Mouse (Mus musculus): ENCODE data around the gene Npdc1. TPM values are rescaled to one million over a fixed set of nuclear protein-coding genes. Genes with fewer than 3 reads are reported as not detected.

Npdc1 gene
- polyA plus RNA-seq, 1 experiment from 2014 or later: 106 TPM

DNA sequence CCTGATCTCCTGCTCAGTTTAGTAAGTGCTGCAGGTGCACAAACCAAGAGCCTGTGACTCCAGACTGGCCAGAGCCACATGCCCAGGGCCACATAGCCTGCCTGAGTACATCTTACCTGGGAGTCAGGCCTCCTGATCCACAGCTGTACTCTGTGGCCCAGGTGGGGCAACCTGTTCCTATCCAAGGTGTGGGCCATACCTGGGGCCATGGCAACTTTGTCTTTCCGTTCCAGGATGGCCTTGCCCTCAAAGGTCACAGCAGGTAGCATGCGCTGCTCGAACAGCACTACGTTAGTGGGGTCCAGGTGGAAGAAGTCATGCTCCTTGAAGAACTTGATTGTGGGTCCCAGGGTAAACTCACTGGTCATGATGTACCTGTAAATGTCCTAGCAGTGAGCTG lies 34.8 kb upstream of the Npdc1 start:
- 89% methylated on average over 4 of the region's 4 CpGs for WGBS
- Histone ChIP-seq H3K27me3 (ENCODE audit: control insufficient read depth, insufficient read depth, low read length) (peaks cover 26% of the 10 kb centered on the region), H3K9me3 (ENCODE audit: control insufficient read depth, low read length) (no peaks in the 10 kb centered on the region), H3K36me3 (ENCODE audit: control insufficient read depth, insufficient read depth, low read length) (no peaks in the 10 kb centered on the region), H3K27ac (ENCODE audit: low read depth, low read length) (no peak overlapping the region), H3K4me2 (no peak overlapping the region), H3K9ac (ENCODE audit: low read length) (no peak overlapping the region), H3K4me3 (ENCODE audit: low read depth, low read length) (no peak overlapping the region), H3K4me1 (ENCODE audit: control insufficient read depth, insufficient read depth, low read length) (peaks cover 2% of the 10 kb centered on the region)
- ATAC-seq (ENCODE audit: low FRiP score) (no peak), DNase-seq (ENCODE audit: low spot score, missing footprints) (no peak)

DNA sequence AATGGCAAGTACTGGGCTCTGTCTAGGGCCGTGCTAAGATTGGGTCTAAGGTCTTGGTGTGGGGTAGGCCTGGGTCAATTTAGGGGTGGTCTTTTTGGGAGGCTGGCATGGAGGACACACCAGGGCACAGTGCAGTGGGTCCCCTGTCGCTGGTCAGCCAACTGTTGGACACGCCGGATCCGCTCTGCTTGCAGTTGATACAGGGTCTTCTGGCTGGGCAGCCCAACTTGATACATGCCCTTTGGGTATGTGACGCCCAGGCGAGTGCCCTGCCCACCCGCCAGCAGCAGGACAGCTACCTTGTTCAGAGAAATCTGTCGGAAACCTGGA lies 34.4 kb upstream of the Npdc1 start:
- DNase-seq (ENCODE audit: low spot score, missing footprints): no peak
- peak overlapping the region; percentile 49 for H3K4me3 ChIP-seq (ENCODE audit: low read depth, low read length)

DNA sequence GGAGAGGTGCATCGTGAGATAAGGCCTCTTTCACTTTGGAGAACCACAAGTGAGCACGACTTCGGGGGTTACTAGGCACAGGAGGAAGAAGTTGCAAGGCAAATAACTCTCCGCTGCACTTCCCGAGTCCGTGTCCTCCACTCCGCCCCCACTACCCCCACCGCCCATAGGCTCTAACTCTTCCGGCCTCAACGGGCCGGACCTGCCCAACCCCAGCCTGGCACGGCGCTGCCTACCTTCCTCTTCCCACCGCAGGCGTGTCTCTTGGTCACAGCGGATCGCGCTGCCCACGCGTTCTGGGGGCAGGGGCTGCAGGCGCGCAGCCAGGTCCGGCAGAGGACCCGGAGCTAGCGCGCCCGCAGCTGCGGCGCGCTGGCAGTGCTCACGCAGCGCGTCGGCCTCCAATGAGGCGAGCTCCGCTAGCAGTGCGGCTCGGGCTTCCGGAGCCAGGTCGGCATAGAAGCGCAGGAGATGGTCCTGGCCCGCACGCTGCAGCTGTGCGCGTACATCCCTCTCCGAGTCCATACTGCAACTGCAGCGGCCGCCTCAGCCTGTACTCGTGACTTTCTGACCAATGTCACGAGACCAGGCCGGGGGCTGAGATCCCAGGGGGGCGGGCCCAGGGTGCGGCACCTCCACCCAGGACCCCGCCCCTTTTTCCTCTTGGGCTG lies 33.9 kb upstream of the Npdc1 start, which contains the start of gene Uap1l1:
Gene Uap1l1, minus strand, starts transcription at position 592 of the 671 bp plus-strand sequence.
- H3K27me3 ChIP-seq (ENCODE audit: control insufficient read depth, insufficient read depth, low read length): peaks cover 26% of the 10 kb centered on the region
- no peaks in the 10 kb centered on the region for H3K36me3 ChIP-seq (ENCODE audit: control insufficient read depth, insufficient read depth, low read length)
- H3K4me2 ChIP-seq: peak within 1 kb of the TSS; percentile 97
- H3K9ac ChIP-seq (ENCODE audit: low read length): peak within 1 kb of the TSS; percentile 59
- under 1% methylated on average over 54 of the region's 54 CpGs for whole genome bisulfite sequencing
- peak; percentile 92 for DNase-seq (ENCODE audit: low spot score, missing footprints)
- peaks cover 2% of the 10 kb centered on the region for H3K4me1 ChIP-seq (ENCODE audit: control insufficient read depth, insufficient read depth, low read length)
- H3K4me3 ChIP-seq (ENCODE audit: low read depth, low read length): peak within 1 kb of the TSS; percentile 49
- no peak within 1 kb of the TSS for H3K27ac ChIP-seq (ENCODE audit: low read depth, low read length)
- ATAC-seq (ENCODE audit: low FRiP score): peak; percentile 81
- no peaks in the 10 kb centered on the region for H3K9me3 ChIP-seq (ENCODE audit: control insufficient read depth, low read length)

More for the DNA sequence above, 34.4 kb upstream of the Npdc1 start:
- peaks cover 26% of the 10 kb centered on the region for H3K27me3 ChIP-seq (ENCODE audit: control insufficient read depth, insufficient read depth, low read length)
- H3K36me3 ChIP-seq (ENCODE audit: control insufficient read depth, insufficient read depth, low read length): no peaks in the 10 kb centered on the region
- peak overlapping the region; percentile 97 for H3K4me2 ChIP-seq
- no peak overlapping the region for H3K27ac ChIP-seq (ENCODE audit: low read depth, low read length)
- ATAC-seq (ENCODE audit: low FRiP score): no peak
- 30% methylated on average over 9 of the region's 9 CpGs for WGBS
- peak overlapping the region; percentile 59; the same call in 1 of the 2 replicates for H3K9ac ChIP-seq (ENCODE audit: low read length)
- H3K9me3 ChIP-seq (ENCODE audit: control insufficient read depth, low read length): no peaks in the 10 kb centered on the region
- peaks cover 2% of the 10 kb centered on the region for H3K4me1 ChIP-seq (ENCODE audit: control insufficient read depth, insufficient read depth, low read length)

DNA sequence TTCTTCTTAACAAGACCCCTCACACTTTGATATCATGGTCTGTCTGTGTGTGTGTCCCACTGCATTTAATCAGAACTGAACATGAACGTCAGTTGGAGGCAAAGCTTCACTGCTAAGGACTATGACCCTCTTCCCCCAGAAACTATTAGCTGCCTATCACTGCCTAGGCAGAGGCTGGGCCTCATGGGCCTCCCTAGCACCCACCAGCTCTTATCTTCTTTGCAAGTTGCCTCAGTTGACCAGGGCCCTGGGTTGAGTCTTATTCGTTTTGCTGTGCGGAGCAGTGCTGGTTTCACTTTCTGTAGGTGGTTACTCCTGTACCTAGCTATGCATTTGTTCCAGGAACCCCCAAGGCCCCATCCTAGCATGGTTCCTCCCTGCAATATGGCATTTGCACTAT lies 29.2 kb upstream of the Npdc1 start:
- H3K4me3 ChIP-seq (ENCODE audit: low read depth, low read length): no peak overlapping the region
- peaks cover 2% of the 10 kb centered on the region; the same call in 1 of the 2 replicates for H3K36me3 ChIP-seq (ENCODE audit: control insufficient read depth, insufficient read depth, low read length)
- H3K9me3 ChIP-seq (ENCODE audit: control insufficient read depth, low read length): no peaks in the 10 kb centered on the region
- H3K27me3 ChIP-seq (ENCODE audit: control insufficient read depth, insufficient read depth, low read length): peaks cover 11% of the 10 kb centered on the region
- no peak overlapping the region for H3K27ac ChIP-seq (ENCODE audit: low read depth, low read length)
- ATAC-seq (ENCODE audit: low FRiP score) (no peak), DNase-seq (ENCODE audit: low spot score, missing footprints) (no peak)
- H3K9ac ChIP-seq (ENCODE audit: low read length): no peak overlapping the region
- H3K4me2 ChIP-seq: no peak overlapping the region
- peaks cover 24% of the 10 kb centered on the region for H3K4me1 ChIP-seq (ENCODE audit: control insufficient read depth, insufficient read depth, low read length)
- whole genome bisulfite sequencing: 93% methylated on average over 3 of the region's 3 CpGs

DNA sequence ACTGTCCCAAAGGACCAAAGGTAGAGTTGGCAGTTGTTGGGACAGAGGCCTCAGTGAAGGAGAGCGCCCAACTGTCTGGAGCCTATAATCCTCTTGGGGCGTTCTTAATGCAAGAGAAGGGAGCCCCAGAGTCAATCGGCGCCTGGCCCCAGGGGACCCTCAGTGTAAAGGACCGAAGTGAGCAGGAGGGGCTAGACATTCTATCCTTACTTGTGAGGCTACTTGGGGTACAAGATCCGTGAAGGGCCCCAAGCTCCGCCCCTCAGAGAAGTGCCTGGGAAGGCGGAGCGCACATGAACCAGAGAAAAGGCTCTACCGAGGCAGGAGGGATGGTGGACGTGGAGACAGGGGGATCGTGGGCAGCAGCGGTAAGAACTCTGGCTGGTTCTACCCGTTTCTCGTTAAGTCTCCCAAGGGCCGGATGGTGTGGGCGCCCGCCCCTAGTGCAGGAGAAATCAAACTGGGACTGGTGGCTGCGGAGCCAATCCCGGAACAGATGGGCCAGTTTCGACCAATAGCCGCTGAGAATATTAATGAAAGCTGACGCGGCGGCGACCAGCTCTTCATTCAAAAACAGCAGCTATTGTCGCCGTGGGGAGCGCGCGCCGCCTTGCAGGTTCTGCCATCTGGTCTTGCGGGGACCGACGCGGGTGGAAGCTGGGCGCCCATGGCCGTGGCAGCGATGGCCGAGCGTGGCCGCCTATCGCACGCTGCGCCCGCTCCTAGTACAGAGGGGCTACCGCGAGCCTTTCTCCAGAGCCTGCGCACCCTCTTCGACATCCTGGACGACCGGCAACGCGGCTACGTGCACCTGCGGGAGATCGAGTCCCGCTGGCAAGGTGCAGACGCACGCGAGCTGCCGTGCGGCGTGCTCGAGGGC lies 27.1 kb upstream of the Npdc1 start, which contains the start of gene Sapcd2:
Gene Sapcd2, plus strand, starts transcription at position 558 of the 880 bp plus-strand sequence.
- Histone ChIP-seq H3K27me3 (ENCODE audit: control insufficient read depth, insufficient read depth, low read length) (no peaks in the 10 kb centered on the region), H3K9ac (ENCODE audit: low read length) (peak within 1 kb of the TSS; percentile 85), H3K36me3 (ENCODE audit: control insufficient read depth, insufficient read depth, low read length) (peaks cover 8% of the 10 kb centered on the region), H3K4me2 (peak within 1 kb of the TSS; percentile 87), H3K27ac (ENCODE audit: low read depth, low read length) (peak within 1 kb of the TSS; percentile 80), H3K9me3 (ENCODE audit: control insufficient read depth, low read length) (no peaks in the 10 kb centered on the region), H3K4me3 (ENCODE audit: low read depth, low read length) (peak within 1 kb of the TSS; percentile 86), H3K4me1 (ENCODE audit: control insufficient read depth, insufficient read depth, low read length) (peaks cover 24% of the 10 kb centered on the region)
- DNase-seq (ENCODE audit: low spot score, missing footprints): peak; percentile 97
- ATAC-seq (ENCODE audit: low FRiP score): peak; percentile 95
- WGBS: under 1% methylated on average over 65 of the region's 65 CpGs

DNA sequence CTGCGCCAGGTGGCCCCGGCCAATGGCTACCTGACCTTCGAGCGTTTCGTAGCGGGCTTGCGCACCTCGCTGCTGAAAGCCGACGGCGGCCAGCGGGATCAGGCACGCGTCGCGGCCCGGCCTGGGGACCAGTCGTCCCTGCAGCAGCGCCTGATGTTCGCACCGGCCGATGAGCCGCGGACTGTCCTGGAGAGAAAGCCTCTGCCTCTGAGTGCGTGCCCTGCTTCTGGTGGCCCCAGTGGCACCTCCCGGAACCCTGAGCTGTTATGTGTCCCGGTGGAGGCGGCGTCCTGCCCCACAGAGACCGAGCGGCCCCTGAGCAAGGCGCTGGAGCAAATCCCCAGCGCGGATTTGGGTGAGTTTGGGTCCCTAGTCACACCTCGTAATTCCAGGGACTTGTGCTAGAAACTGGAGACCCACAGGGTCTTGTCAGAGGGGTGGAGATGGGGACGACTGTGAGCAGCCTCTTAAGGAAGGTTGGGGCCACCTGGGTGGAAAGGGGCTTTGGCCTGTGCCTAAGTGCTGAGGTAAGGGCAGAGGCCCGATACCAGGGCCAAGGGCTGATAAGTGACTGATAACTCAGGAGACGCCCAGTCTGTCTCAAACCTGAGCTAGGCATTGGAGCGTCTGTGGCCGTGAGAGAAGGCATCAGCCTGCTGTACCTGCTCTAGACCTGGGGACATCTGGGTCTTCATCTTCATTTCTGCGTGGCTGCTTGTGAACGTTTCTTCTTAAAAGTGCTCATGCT lies 26.3 kb upstream of the Npdc1 start:
- 2% methylated on average over 42 of the region's 42 CpGs for WGBS
- Histone ChIP-seq H3K9me3 (ENCODE audit: control insufficient read depth, low read length) (no peaks in the 10 kb centered on the region), H3K4me2 (peak overlapping the region; percentile 87), H3K27me3 (ENCODE audit: control insufficient read depth, insufficient read depth, low read length) (no peaks in the 10 kb centered on the region), H3K4me3 (ENCODE audit: low read depth, low read length) (peak overlapping the region; percentile 86), H3K27ac (ENCODE audit: low read depth, low read length) (no peak overlapping the region), H3K4me1 (ENCODE audit: control insufficient read depth, insufficient read depth, low read length) (peaks cover 24% of the 10 kb centered on the region), H3K9ac (ENCODE audit: low read length) (peak overlapping the region; percentile 85), H3K36me3 (ENCODE audit: control insufficient read depth, insufficient read depth, low read length) (peaks cover 11% of the 10 kb centered on the region)
- peak; percentile 89 for DNase-seq (ENCODE audit: low spot score, missing footprints)
- peak; percentile 51 for ATAC-seq (ENCODE audit: low FRiP score)

DNA sequence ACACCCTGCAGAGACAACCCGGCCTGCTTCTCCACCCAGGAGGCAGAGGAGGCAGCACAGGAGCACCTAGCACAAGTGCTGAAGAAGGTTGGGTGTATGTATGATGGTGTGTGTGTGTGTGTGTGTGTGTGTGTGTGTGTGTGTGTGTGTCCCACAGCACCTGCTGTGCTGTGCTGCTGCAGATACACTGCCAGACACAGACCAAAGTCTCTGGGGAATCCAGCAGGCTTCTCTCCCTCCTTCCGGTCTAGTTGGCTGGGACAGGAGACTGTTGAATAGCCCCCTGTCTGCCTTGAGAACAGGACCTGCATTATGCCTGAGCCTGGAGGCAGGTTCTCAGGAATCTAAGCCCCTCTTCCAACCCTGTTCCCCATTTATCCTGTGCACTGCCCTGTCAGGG lies 25.7 kb upstream of the Npdc1 start:
- H3K9me3 ChIP-seq (ENCODE audit: control insufficient read depth, low read length): no peaks in the 10 kb centered on the region
- peak overlapping the region; percentile 87 for H3K4me2 ChIP-seq
- peak overlapping the region; percentile 85 for H3K9ac ChIP-seq (ENCODE audit: low read length)
- peaks cover 11% of the 10 kb centered on the region for H3K36me3 ChIP-seq (ENCODE audit: control insufficient read depth, insufficient read depth, low read length)
- H3K27ac ChIP-seq (ENCODE audit: low read depth, low read length): no peak overlapping the region
- 17% methylated on average over 2 of the region's 2 CpGs for WGBS
- no peak for DNase-seq (ENCODE audit: low spot score, missing footprints)
- no peak for ATAC-seq (ENCODE audit: low FRiP score)
- no peaks in the 10 kb centered on the region for H3K27me3 ChIP-seq (ENCODE audit: control insufficient read depth, insufficient read depth, low read length)
- peak overlapping the region; percentile 86 for H3K4me3 ChIP-seq (ENCODE audit: low read depth, low read length)
- H3K4me1 ChIP-seq (ENCODE audit: control insufficient read depth, insufficient read depth, low read length): peaks cover 24% of the 10 kb centered on the region

DNA sequence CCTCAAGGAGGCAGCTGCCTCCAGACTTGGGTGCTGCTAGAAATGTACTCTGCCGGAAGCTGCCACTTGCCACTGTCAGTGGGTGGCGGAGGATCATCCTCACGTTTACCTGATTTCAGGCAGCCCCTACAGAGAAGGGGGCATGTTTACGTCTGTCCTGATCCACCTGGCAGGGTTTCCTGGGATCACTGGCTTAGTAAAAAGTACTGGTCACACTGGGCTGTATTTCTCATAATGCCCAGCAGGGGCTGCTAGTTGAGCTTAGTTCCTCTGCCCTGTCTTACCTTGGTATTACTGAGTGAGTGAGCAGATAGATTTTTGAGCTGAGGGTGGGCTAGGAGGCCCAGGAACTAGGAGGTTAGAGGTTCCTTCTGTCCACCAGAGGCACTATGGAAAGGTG lies 22.6 kb upstream of the Npdc1 start:
- 64% methylated on average over 4 of the region's 4 CpGs for WGBS
- ATAC-seq (ENCODE audit: low FRiP score) (no peak), DNase-seq (ENCODE audit: low spot score, missing footprints) (peak; percentile 84)
- H3K9me3 ChIP-seq (ENCODE audit: control insufficient read depth, low read length): no peaks in the 10 kb centered on the region
- H3K9ac ChIP-seq (ENCODE audit: low read length): no peak overlapping the region
- no peaks in the 10 kb centered on the region for H3K27me3 ChIP-seq (ENCODE audit: control insufficient read depth, insufficient read depth, low read length)
- H3K36me3 ChIP-seq (ENCODE audit: control insufficient read depth, insufficient read depth, low read length): peaks cover 16% of the 10 kb centered on the region
- H3K4me1 ChIP-seq (ENCODE audit: control insufficient read depth, insufficient read depth, low read length): peaks cover 22% of the 10 kb centered on the region
- H3K4me3 ChIP-seq (ENCODE audit: low read depth, low read length): no peak overlapping the region
- H3K4me2 ChIP-seq: no peak overlapping the region
- no peak overlapping the region for H3K27ac ChIP-seq (ENCODE audit: low read depth, low read length)
